ENCODE assay signal across 23 mouse cellular contexts in genomic region chr12:85006206-85006605, GRCm38 (mm10).
"Had no signal": no experiment of that assay in that cellular context is flagged by ENCODE, and none has a peak within 500 bp of the region (broad histone marks: within the 10 kb centered on the region; RNA-seq: fewer than 3 reads in every experiment).

No protein-coding gene starts in this region.

- H3K27ac ChIP-seq: layer of hippocampus, adult 2 months; limb, embryonic 10.5 days; limb, embryonic 13.5 days; liver, embryonic 14.5 days; macrophage; midbrain, embryonic 12.5 days; midbrain, embryonic 15.5 days; neural tube, embryonic 12.5 days; neural tube, embryonic 15.5 days; stomach, postnatal 0 days had no signal

- H3K9me3 ChIP-seq: limb, embryonic 10.5 days; limb, embryonic 13.5 days; midbrain, embryonic 12.5 days; midbrain, embryonic 15.5 days; neural tube, embryonic 12.5 days; neural tube, embryonic 15.5 days had no signal

- ATAC-seq: liver, postnatal 0 days; lung, postnatal 0 days; midbrain, embryonic 15.5 days had no signal

- H3K9ac ChIP-seq: limb, embryonic 13.5 days; liver, embryonic 14.5 days; liver, postnatal 0 days; lung, embryonic 14.5 days; midbrain, embryonic 12.5 days; midbrain, embryonic 15.5 days; neural tube, embryonic 12.5 days; neural tube, embryonic 15.5 days had no signal

- DNase-seq: kidney, adult 9 months; kidney, postnatal 25 days; layer of hippocampus, adult 9-11 months; liver; liver, postnatal 0 days; lung, embryonic 14.5 days; right cerebral cortex, adult 18-20 months; right cerebral cortex, postnatal 14 days; right cerebral cortex, postnatal 4 days; thymus, adult 2 months; thymus, postnatal 14 days; thymus, postnatal 4 days had no signal

- H3K4me3 ChIP-seq: layer of hippocampus, adult 2 months; limb, embryonic 10.5 days; limb, embryonic 13.5 days; midbrain, embryonic 12.5 days; midbrain, embryonic 15.5 days; neural tube, embryonic 12.5 days; neural tube, embryonic 15.5 days had no signal

- H3K4me1 ChIP-seq: limb, embryonic 10.5 days; limb, embryonic 13.5 days; midbrain, embryonic 12.5 days; midbrain, embryonic 15.5 days; neural tube, embryonic 12.5 days; neural tube, embryonic 15.5 days had no signal

- H3K27me3 ChIP-seq: limb, embryonic 13.5 days; midbrain, embryonic 12.5 days; midbrain, embryonic 15.5 days; neural tube, embryonic 12.5 days; neural tube, embryonic 15.5 days had no signal

- H3K4me2 ChIP-seq: limb, embryonic 13.5 days; lung, embryonic 14.5 days; midbrain, embryonic 12.5 days; midbrain, embryonic 15.5 days; neural tube, embryonic 12.5 days; neural tube, embryonic 15.5 days had no signal
